Mouse (Mus musculus) forebrain, embryonic 14.5 days (tissue): ENCODE data around the gene Fam161a. TPM values are rescaled to one million over a fixed set of nuclear protein-coding genes. Genes with fewer than 3 reads are reported as not detected.
A peak's percentile ranks its signal among the peaks of the same experiment; 100 is the strongest.

Experiments
- ATAC-seq: fragments of 200-750 bp; cut with Nextera tagmentation; 2 replicates; pipeline ENCODE4 v1.8.0; 2017; ENCODE audit warnings: mild to moderate bottlenecking, moderate library complexity
- DNase-seq: peaks from one replicate; pipeline ENCODE4 v3.0.0-alpha.2; 2015; ENCODE audit warnings: low spot score
- H3K27ac ChIP-seq: fragments of 300-500 bp; sonication (generic); 2 replicates; pipeline ENCODE4 v1.5.1; 2014; ENCODE audit warnings: low read depth, mild to moderate bottlenecking, control low read depth, low read length, moderate library complexity
- H3K27me3 ChIP-seq: fragments of 300-500 bp; sonication (generic); replicated peaks from 2 replicates; pipeline ENCODE4 v1.6.1; 2014; ENCODE audit warnings: low read length, control low read depth, mixed read lengths; ENCODE audit not compliant: control insufficient read depth, insufficient read depth
- H3K36me3 ChIP-seq: fragments of 300-500 bp; sonication (generic); 2 replicates; pipeline ENCODE4 v1.6.1; 2014; ENCODE audit warnings: low read length, control low read depth; ENCODE audit not compliant: control insufficient read depth, insufficient read depth
- H3K4me1 ChIP-seq: fragments of 300-500 bp; sonication (generic); 2 replicates; pipeline ENCODE4 v1.6.1; 2014; ENCODE audit warnings: antibody characterized with exemption, low read length, control low read depth; ENCODE audit not compliant: control insufficient read depth, insufficient read depth
- H3K4me2 ChIP-seq: fragments of 300-500 bp; sonication (generic); 2 replicates; pipeline ENCODE4 v1.6.1; 2014; ENCODE audit warnings: mild to moderate bottlenecking, control low read depth, low read length
- H3K4me3 ChIP-seq: fragments of 300-500 bp; sonication (generic); 2 replicates; pipeline ENCODE4 v1.5.1; 2014; ENCODE audit warnings: low read depth, low read length, control low read depth
- H3K9ac ChIP-seq: fragments of 300-500 bp; sonication (generic); 2 replicates; pipeline ENCODE4 v1.6.1; 2014; ENCODE audit warnings: mild to moderate bottlenecking, low read length, control low read depth, moderate library complexity
- H3K9me3 ChIP-seq: fragments of 300-500 bp; sonication (generic); replicated peaks from 2 replicates; pipeline ENCODE4 v1.6.1; 2016; ENCODE audit warnings: low read length, control low read depth, mixed read lengths; ENCODE audit not compliant: control insufficient read depth
- WGBS: fragments of 180-500 bp; shearing (Covaris S2); extraction: QIAGEN DNeasy Blood & Tissue Kit; methylation state at CpG from one replicate; pipeline ENCODE4 v1.1.7; 2014; 5-methylcytosine and 5-hydroxymethylcytosine counted together
- polyA plus RNA-seq: library from polyadenylated mRNA; unstranded; fragments of >200 nt; fragmentation: Nextera tagmentation; extraction: Ambion mirVana; gene quantifications from 2 replicates; pipeline ENCODE4 v1.2.1, GENCODE M21; 2014

Fam161a gene
- polyA plus RNA-seq, 1 experiment from 2014 or later = 3.2 TPM

DNA sequence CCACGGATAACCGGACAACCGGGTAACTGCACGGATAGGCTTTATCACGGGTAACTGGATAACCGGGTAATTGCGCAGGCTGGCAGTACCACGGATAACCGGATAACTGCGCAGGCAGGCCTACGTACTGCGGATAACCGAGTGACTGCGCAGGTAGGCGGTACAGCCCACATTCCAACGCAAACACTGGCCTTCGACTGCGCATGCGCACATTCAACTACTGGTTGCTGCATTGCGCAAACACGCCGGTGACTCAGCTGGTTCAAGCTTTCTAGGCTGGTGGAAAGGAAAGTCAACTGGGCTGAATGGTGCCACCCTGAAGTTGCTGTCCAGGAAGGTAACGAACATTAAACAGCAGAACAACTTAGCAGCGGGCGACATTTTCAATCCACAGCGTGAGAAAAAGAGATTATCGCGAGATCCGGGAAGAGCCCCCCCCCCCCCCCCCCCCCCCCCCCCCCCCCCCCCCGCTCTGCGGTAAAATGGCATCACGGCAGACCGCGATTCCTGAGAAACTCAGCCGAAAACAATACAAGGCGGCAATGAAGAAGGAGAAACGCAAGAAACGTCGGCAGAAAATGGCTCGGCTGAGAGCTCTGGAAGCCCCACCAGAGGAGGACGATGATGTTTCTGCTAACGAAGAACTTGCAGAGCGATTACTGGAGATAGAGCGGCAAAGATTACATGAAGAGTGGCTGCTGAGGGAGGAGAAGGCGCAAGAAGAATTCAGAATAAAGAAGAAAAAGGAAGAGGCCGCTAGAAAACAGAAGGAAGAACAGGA is 34.4 kb upstream of the Fam161a start:
- Histone ChIP-seq H3K27me3 (no peaks in the 10 kb centered on the region), H3K4me1 (peaks cover 15% of the 10 kb centered on the region; the same call in 1 of the 2 replicates), H3K9me3 (peaks cover 14% of the 10 kb centered on the region), H3K4me3 (peak overlapping the region; percentile 49), H3K36me3 (peaks cover 5% of the 10 kb centered on the region; the same call in 1 of the 2 replicates), H3K4me2 (peak overlapping the region; percentile 76), H3K9ac (peak overlapping the region; percentile 63), H3K27ac (peak overlapping the region; percentile 15; the same call in 1 of the 2 replicates)
- 42% methylated on average over 41 of the region's 46 CpGs for WGBS
- DNase-seq (peak; percentile 82), ATAC-seq (peak; percentile 75)

DNA sequence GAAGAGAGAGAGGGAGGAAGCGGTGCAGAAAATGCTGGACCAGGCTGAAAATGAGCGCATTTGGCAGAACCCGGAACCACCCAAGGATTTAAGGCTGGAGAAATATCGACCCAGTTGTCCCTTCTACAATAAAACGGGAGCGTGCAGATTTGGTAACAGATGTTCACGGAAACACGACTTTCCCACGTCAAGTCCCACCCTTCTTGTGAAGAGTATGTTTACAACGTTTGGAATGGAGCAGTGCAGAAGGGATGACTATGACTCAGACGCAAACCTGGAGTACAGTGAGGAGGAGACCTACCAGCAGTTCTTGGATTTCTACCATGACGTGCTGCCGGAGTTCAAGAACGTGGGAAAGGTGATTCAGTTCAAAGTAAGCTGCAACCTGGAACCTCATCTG is 33.7 kb upstream of the Fam161a start:
- H3K4me1 ChIP-seq = peaks cover 15% of the 10 kb centered on the region; the same call in 1 of the 2 replicates
- DNase-seq = no peak
- H3K36me3 ChIP-seq = peaks cover 11% of the 10 kb centered on the region
- H3K27me3 ChIP-seq = no peaks in the 10 kb centered on the region
- WGBS = 55% methylated on average over 14 of the region's 14 CpGs
- no peak for ATAC-seq
- H3K9me3 ChIP-seq = peaks cover 14% of the 10 kb centered on the region
- H3K27ac ChIP-seq = peak overlapping the region; percentile 2; the same call in 1 of the 2 replicates
- peak overlapping the region; percentile 49 for H3K4me3 ChIP-seq
- peak overlapping the region; percentile 56 for H3K4me2 ChIP-seq
- peak overlapping the region; percentile 63 for H3K9ac ChIP-seq

DNA sequence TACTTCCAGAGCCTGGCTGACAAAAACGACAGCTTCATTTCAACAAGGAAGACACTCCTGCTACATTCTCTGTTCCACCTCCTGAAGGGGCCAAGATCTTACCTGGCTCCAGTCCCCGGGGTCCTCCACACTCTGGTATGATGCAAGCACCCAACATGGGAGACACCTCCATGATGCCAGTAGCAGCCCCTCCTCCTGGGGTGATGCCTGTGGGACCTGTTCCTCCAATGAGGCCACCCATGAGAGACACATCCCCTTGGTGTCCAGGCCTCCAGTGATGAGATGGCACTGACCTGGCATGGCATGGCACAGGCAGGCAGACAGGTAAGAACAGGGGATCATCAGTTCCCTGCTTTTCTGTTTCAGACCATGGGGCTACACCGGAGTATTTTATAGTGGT is 29.1 kb upstream of the Fam161a start:
- Histone ChIP-seq H3K9ac (no peak overlapping the region), H3K4me3 (no peak overlapping the region), H3K27ac (no peak overlapping the region), H3K9me3 (no peaks in the 10 kb centered on the region), H3K4me1 (peaks cover 23% of the 10 kb centered on the region), H3K36me3 (peaks cover 16% of the 10 kb centered on the region), H3K4me2 (no peak overlapping the region), H3K27me3 (no peaks in the 10 kb centered on the region)
- ATAC-seq (no peak), DNase-seq (no peak)
- 94% methylated on average over 3 of the region's 3 CpGs for WGBS

- Histone ChIP-seq H3K9me3 (no peaks in the 10 kb centered on the region), H3K9ac (no peak overlapping the region), H3K4me3 (no peak overlapping the region), H3K4me1 (peaks cover 23% of the 10 kb centered on the region), H3K36me3 (peaks cover 16% of the 10 kb centered on the region), H3K27ac (no peak overlapping the region), H3K27me3 (no peaks in the 10 kb centered on the region), H3K4me2 (no peak overlapping the region)
- no peak for ATAC-seq
- WGBS = 54% methylated on average over 1 of the region's 1 CpGs
- no peak for DNase-seq
Measured at GRCm38 (mm10) chr11:22978711-22979110, 28.6 kb upstream of the Fam161a start.

- no peaks in the 10 kb centered on the region for H3K9me3 ChIP-seq
- no peak overlapping the region for H3K4me2 ChIP-seq
- H3K27ac ChIP-seq = no peak overlapping the region
- H3K4me1 ChIP-seq = peaks cover 19% of the 10 kb centered on the region
- 93% methylated on average over 1 of the region's 1 CpGs for WGBS
- no peaks in the 10 kb centered on the region for H3K27me3 ChIP-seq
- H3K9ac ChIP-seq = no peak overlapping the region
- peaks cover 16% of the 10 kb centered on the region for H3K36me3 ChIP-seq
- H3K4me3 ChIP-seq = no peak overlapping the region
- ATAC-seq = no peak
- DNase-seq = no peak
Measured at GRCm38 (mm10) chr11:22979221-22979620, 28.1 kb upstream of the Fam161a start.

GRCm38 (mm10) chr11:22981041-22981440 is 26.3 kb upstream of the Fam161a start:
- peak overlapping the region; percentile 57 for H3K4me3 ChIP-seq
- no peaks in the 10 kb centered on the region for H3K9me3 ChIP-seq
- peaks cover 16% of the 10 kb centered on the region for H3K36me3 ChIP-seq
- 55% methylated on average over 4 of the region's 4 CpGs for WGBS
- peak overlapping the region; percentile 71; the same call in 1 of the 2 replicates for H3K9ac ChIP-seq
- H3K27ac ChIP-seq = no peak overlapping the region
- no peak for DNase-seq
- ATAC-seq = no peak
- peak overlapping the region; percentile 79 for H3K4me2 ChIP-seq
- no peaks in the 10 kb centered on the region for H3K27me3 ChIP-seq
- H3K4me1 ChIP-seq = peaks cover 14% of the 10 kb centered on the region

- no peak for DNase-seq
Measured at GRCm38 (mm10) chr11:22981543-22981950, 25.8 kb upstream of the Fam161a start.

GRCm38 (mm10) chr11:22981984-22982757 is 25.2 kb upstream of the Fam161a start, which contains the start of the genes Gm28048 and Commd1:
TSS of gene Gm28048 (minus strand) at chr11:22982090.
TSS of gene Commd1 (minus strand) at chr11:22982382.
- Histone ChIP-seq H3K4me3 (peak within 1 kb of the TSS; percentile 57), H3K36me3 (peaks cover 12% of the 10 kb centered on the region), H3K27ac (peak within 1 kb of the TSS; percentile 93), H3K4me2 (peak within 1 kb of the TSS; percentile 79), H3K4me1 (peaks cover 9% of the 10 kb centered on the region), H3K9ac (peak within 1 kb of the TSS; percentile 71), H3K9me3 (no peaks in the 10 kb centered on the region), H3K27me3 (no peaks in the 10 kb centered on the region)
- ATAC-seq (peak; percentile 92), DNase-seq (peak; percentile 96)
- WGBS = 2% methylated on average over 42 of the region's 42 CpGs

More at GRCm38 (mm10) chr11:22981543-22981950, 25.8 kb upstream of the Fam161a start:
- ATAC-seq = peak; percentile 28
- Histone ChIP-seq H3K27ac (peak overlapping the region; percentile 93), H3K4me2 (peak overlapping the region; percentile 79), H3K9ac (peak overlapping the region; percentile 71), H3K9me3 (no peaks in the 10 kb centered on the region), H3K36me3 (peaks cover 16% of the 10 kb centered on the region), H3K4me1 (peaks cover 14% of the 10 kb centered on the region), H3K27me3 (no peaks in the 10 kb centered on the region), H3K4me3 (peak overlapping the region; percentile 57)
- WGBS = 6% methylated on average over 12 of the region's 12 CpGs
